Mouse (Mus musculus) sigmoid colon, adult 10 weeks (tissue): ENCODE results near the gene Nudt7. TPM values are rescaled to one million over a fixed set of nuclear protein-coding genes. Genes with fewer than 3 reads are reported as not detected.

ENCODE experiments used
- polyA plus RNA-seq: library from polyadenylated mRNA; stranded (reverse); fragments of 350-450 nt; fragmentation: Illumina TruSeq; extraction: RNeasy Lipid Tissue Mini Kit (QIAGEN cat#74804); gene quantifications from one replicate; pipeline ENCODE4 v1.2.3, GENCODE M21; 2014; ENCODE audit warnings: low read depth, low replicate concordance

Nudt7 gene
- 48.5 TPM for polyA plus RNA-seq

GRCm38 (mm10) chr8:114133510-114134362, at the start of gene Nudt7:
Nudt7 (plus strand) TSS chr8:114133557.

Other genes starting within 250 kb of the Nudt7 start
- gene Vat1l, start 72.1 kb downstream of the Nudt7 start, polyA plus RNA-seq = 3.7 TPM